ENCODE assay signal across 1 mouse cellular context in the genomic region with DNA sequence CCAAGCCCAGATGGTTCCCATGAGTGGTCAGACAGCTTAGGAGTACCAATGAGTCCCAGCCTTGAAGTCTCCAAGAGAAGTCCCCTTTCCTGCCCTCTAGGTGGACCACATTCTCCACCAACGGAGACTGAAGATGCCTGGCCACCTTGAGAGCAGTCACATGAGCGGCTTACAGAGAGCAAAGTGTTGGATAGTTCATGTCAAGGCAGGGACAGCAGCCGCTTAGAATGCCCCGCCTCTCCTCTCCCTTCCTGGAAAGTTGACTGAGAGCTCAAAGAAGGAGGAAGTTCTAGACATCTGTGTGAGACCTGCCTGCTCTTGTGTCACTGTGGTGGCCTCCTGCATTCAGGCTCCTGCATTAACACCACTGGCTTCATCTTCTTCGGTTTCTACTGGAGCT.
TF ChIP-seq lines count a peak whose summit lies in the region.

Gene Gpr55 (minus strand): TSS at position 135 of the 400 bp plus-strand sequence.

TF ChIP-seq in CH12.LX, 34 proteins besides CTCF, POLR2A, EP300 and RAD21 (continued from another document):
- peak; percentile 32; the same call in 1 of the 2 replicates for TF ChIP-seq SIN3A (IDR thresholded peaks at IDR 0.05; ENCODE audit: low read length)
- peak; percentile 85 for TF ChIP-seq BHLHE40 (IDR thresholded peaks at IDR 0.05; ENCODE audit: low read depth, low read length)
- TF ChIP-seq IRF4 (IDR thresholded peaks at IDR 0.05; ENCODE audit: low read depth, low read length): peak; percentile 35; the same call in 1 of the 2 replicates
- TF ChIP-seq MXI1 (IDR thresholded peaks at IDR 0.05; ENCODE audit: low read depth, low read length): no peak; the same call in 1 of the 2 replicates
- TF ChIP-seq CHD2 (IDR thresholded peaks at IDR 0.05; ENCODE audit: low read length): no peak
- peak; percentile 85 for TF ChIP-seq ELF1 (IDR thresholded peaks at IDR 0.05; ENCODE audit: low read depth, low read length)
- TF ChIP-seq GABPA (IDR thresholded peaks at IDR 0.05; ENCODE audit: insufficient replicate concordance, low read depth, low read length): no peak
- TF ChIP-seq HCFC1 (IDR thresholded peaks at IDR 0.05; ENCODE audit: low read depth, low read length): peak; percentile 51
- no peak for TF ChIP-seq MAZ (IDR thresholded peaks at IDR 0.05; ENCODE audit: low read depth, low read length)
- no peak for TF ChIP-seq CHD1 (IDR thresholded peaks at IDR 0.05; ENCODE audit: low read depth, low read length)
- TF ChIP-seq UBTF (IDR thresholded peaks at IDR 0.05; ENCODE audit: low read depth, low read length): no peak
- peak; percentile 43; the same call in 1 of the 2 replicates for TF ChIP-seq USF2 (conservative IDR thresholded peaks at IDR 0.05; ENCODE audit: low read depth, low read length)
- TF ChIP-seq RCOR1 (conservative IDR thresholded peaks at IDR 0.05; ENCODE audit: low read depth, low read length): no peak
- no peak for TF ChIP-seq NRF1 (IDR thresholded peaks at IDR 0.05; ENCODE audit: low read depth, low read length)
- peak; percentile 72 for TF ChIP-seq SMC3 (IDR thresholded peaks at IDR 0.05; ENCODE audit: low read depth, low read length)
TF ChIP-seq in CH12.LX: peak in this region for 15.
